Mouse (Mus musculus): Measurements from ENCODE around the gene Igfbp6. TPM values are rescaled to one million over a fixed set of nuclear protein-coding genes. Genes with fewer than 3 reads are reported as not detected.

Igfbp6 gene
- polyA plus RNA-seq (2014; fragmentation: Nextera tagmentation; extraction: Ambion mirVana) = 24.0 and 27.1 TPM in 2 replicates

- peak within 1 kb of the TSS; percentile 31; the same call in 1 of the 2 replicates for H3K9ac ChIP-seq (ENCODE audit: low read depth, low read length)
- H3K4me3 ChIP-seq (ENCODE audit: low read length) = peak within 1 kb of the TSS; percentile 26
- 0 out of 2 replicates have a peak, but pooled peaks cover 5% of the 10 kb centered on the region for H3K4me1 ChIP-seq (ENCODE audit: control insufficient read depth, insufficient read depth, low read length)
- peaks cover 13% of the 10 kb centered on the region for H3K27me3 ChIP-seq (ENCODE audit: control insufficient read depth, insufficient read depth, low read length)
- H3K36me3 ChIP-seq (ENCODE audit: control insufficient read depth, insufficient read depth, low read length) = no peaks in the 10 kb centered on the region
- H3K4me2 ChIP-seq (replicated peaks; ENCODE audit: low read depth, low read length) = peak within 1 kb of the TSS; percentile 41
- H3K9me3 ChIP-seq (ENCODE audit: control insufficient read depth, low read length) = no peaks in the 10 kb centered on the region
- WGBS = 4% methylated on average over 22 of the region's 22 CpGs
- peak within 1 kb of the TSS; percentile 37; the same call in 1 of the 2 replicates for H3K27ac ChIP-seq (ENCODE audit: low read depth, low read length)
- peak; percentile 57 for ATAC-seq (ENCODE audit: low FRiP score, low TSS enrichment)
Observed at GRCm38 (mm10) chr15:102144274-102144711, at the start of gene Igfbp6. Igfbp6 (plus strand) TSS chr15:102144362.

DNA sequence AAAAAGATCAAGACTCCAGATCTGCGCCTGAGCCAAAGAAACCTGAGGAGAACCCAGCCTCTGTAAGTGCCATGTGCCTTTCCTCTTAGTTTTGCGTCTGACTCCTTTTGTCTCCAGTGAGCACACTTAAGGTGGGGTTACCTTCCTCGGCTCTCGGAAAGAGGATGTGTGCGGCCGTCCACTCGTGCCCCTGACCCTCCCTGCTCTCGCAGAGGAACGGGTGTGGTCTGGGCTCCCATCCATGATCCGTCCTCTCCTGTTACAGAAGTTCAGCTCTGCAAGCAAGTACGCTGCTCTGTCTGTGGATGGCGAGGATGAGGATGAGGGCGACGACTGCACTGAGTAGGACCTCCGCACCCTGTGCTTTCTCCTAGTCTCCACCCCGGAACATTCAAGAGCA, 49.2 kb upstream of the Igfbp6 start:
- Histone ChIP-seq H3K27ac (ENCODE audit: low read depth, low read length) (no peak overlapping the region), H3K9me3 (ENCODE audit: control insufficient read depth, low read length) (no peaks in the 10 kb centered on the region), H3K4me1 (ENCODE audit: control insufficient read depth, insufficient read depth, low read length) (peaks cover 15% of the 10 kb centered on the region), H3K36me3 (ENCODE audit: control insufficient read depth, insufficient read depth, low read length) (peaks cover 79% of the 10 kb centered on the region), H3K9ac (ENCODE audit: low read depth, low read length) (no peak overlapping the region), H3K27me3 (ENCODE audit: control insufficient read depth, insufficient read depth, low read length) (no peaks in the 10 kb centered on the region), H3K4me2 (replicated peaks; ENCODE audit: low read depth, low read length) (no peak overlapping the region), H3K4me3 (ENCODE audit: low read length) (no peak overlapping the region)
- 81% methylated on average over 16 of the region's 16 CpGs for WGBS
- ATAC-seq (ENCODE audit: low FRiP score, low TSS enrichment) = no peak

- 80% methylated on average over 8 of the region's 8 CpGs for WGBS
- H3K4me3 ChIP-seq (ENCODE audit: low read length) = no peak overlapping the region
- H3K36me3 ChIP-seq (ENCODE audit: control insufficient read depth, insufficient read depth, low read length) = peaks cover 55% of the 10 kb centered on the region
- H3K27ac ChIP-seq (ENCODE audit: low read depth, low read length) = no peak overlapping the region
- 0 out of 2 replicates have a peak overlapping the region, but pooled peaks have one; percentile 7 for H3K9ac ChIP-seq (ENCODE audit: low read depth, low read length)
- peaks cover 33% of the 10 kb centered on the region for H3K4me1 ChIP-seq (ENCODE audit: control insufficient read depth, insufficient read depth, low read length)
- H3K4me2 ChIP-seq (replicated peaks; ENCODE audit: low read depth, low read length) = no peak overlapping the region
- no peaks in the 10 kb centered on the region for H3K9me3 ChIP-seq (ENCODE audit: control insufficient read depth, low read length)
- H3K27me3 ChIP-seq (ENCODE audit: control insufficient read depth, insufficient read depth, low read length) = no peaks in the 10 kb centered on the region
- ATAC-seq (ENCODE audit: low FRiP score, low TSS enrichment) = no peak
Observed at GRCm38 (mm10) chr15:102097147-102097915, 46.8 kb upstream of the Igfbp6 start.

GRCm38 (mm10) chr15:102097991-102098555, 46.1 kb upstream of the Igfbp6 start:
- Histone ChIP-seq H3K9me3 (ENCODE audit: control insufficient read depth, low read length) (no peaks in the 10 kb centered on the region), H3K36me3 (ENCODE audit: control insufficient read depth, insufficient read depth, low read length) (peaks cover 48% of the 10 kb centered on the region), H3K27me3 (ENCODE audit: control insufficient read depth, insufficient read depth, low read length) (no peaks in the 10 kb centered on the region), H3K4me3 (ENCODE audit: low read length) (no peak overlapping the region), H3K9ac (ENCODE audit: low read depth, low read length) (no peak overlapping the region), H3K4me2 (replicated peaks; ENCODE audit: low read depth, low read length) (no peak overlapping the region), H3K27ac (ENCODE audit: low read depth, low read length) (no peak overlapping the region), H3K4me1 (ENCODE audit: control insufficient read depth, insufficient read depth, low read length) (peaks cover 39% of the 10 kb centered on the region)
- 35% methylated on average over 5 of the region's 5 CpGs for WGBS
- no peak for ATAC-seq (ENCODE audit: low FRiP score, low TSS enrichment)

DNA sequence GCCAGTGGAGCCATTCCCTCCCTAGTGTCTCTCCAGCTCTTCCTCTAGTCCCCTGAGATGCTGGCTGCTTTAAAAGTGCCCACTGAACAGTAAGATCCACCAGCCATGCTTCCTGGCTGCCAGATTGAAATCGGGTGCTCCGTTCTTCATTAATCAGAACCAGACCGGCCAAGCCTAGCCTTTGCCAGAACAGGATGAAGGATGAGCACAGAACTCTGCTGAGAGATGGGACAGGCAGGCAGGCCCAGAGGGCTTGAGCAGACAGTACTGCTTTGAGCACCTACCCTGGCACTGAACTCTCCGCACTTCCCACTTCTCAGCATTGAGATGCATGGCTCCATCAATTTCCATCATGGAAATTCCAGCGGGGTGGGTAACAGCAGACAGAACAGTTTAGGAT, 44.9 kb upstream of the Igfbp6 start:
- no peak for ATAC-seq (ENCODE audit: low FRiP score, low TSS enrichment)
- Histone ChIP-seq H3K27me3 (ENCODE audit: control insufficient read depth, insufficient read depth, low read length) (no peaks in the 10 kb centered on the region), H3K4me2 (replicated peaks; ENCODE audit: low read depth, low read length) (peak overlapping the region; percentile 83), H3K9me3 (ENCODE audit: control insufficient read depth, low read length) (no peaks in the 10 kb centered on the region), H3K27ac (ENCODE audit: low read depth, low read length) (peak overlapping the region; percentile 98; the same call in 1 of the 2 replicates), H3K4me3 (ENCODE audit: low read length) (peak overlapping the region; percentile 53; the same call in 1 of the 2 replicates), H3K36me3 (ENCODE audit: control insufficient read depth, insufficient read depth, low read length) (peaks cover 36% of the 10 kb centered on the region), H3K4me1 (ENCODE audit: control insufficient read depth, insufficient read depth, low read length) (peaks cover 51% of the 10 kb centered on the region), H3K9ac (ENCODE audit: low read depth, low read length) (peak overlapping the region; percentile 77; the same call in 1 of the 2 replicates)
- 49% methylated on average over 5 of the region's 5 CpGs for WGBS

DNA sequence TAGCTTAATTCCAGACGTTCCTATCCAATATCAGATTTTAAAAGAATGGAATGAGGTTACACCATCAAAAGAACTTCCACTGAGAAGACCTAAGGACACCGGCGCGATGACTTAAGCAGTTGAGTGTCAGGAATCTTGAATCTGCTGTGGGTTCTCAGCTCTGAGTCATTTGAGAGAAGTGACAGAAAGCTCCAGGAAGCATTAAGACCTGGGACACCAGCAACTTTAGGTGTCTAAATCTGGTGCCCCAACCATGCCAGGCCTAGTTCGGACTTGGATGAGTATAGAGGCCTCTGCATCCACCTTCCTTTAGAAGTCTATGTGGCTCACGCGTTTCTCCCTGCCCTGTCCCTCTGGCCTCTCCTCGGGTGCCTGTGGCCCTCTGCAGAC, 44.4 kb upstream of the Igfbp6 start:
- WGBS = 20% methylated on average over 8 of the region's 8 CpGs
- H3K4me1 ChIP-seq (ENCODE audit: control insufficient read depth, insufficient read depth, low read length) = peaks cover 55% of the 10 kb centered on the region
- H3K27me3 ChIP-seq (ENCODE audit: control insufficient read depth, insufficient read depth, low read length) = no peaks in the 10 kb centered on the region
- H3K27ac ChIP-seq (ENCODE audit: low read depth, low read length) = peak overlapping the region; percentile 98
- ATAC-seq (ENCODE audit: low FRiP score, low TSS enrichment) = no peak
- no peaks in the 10 kb centered on the region for H3K9me3 ChIP-seq (ENCODE audit: control insufficient read depth, low read length)
- peak overlapping the region; percentile 83 for H3K4me2 ChIP-seq (replicated peaks; ENCODE audit: low read depth, low read length)
- peak overlapping the region; percentile 77 for H3K9ac ChIP-seq (ENCODE audit: low read depth, low read length)
- H3K36me3 ChIP-seq (ENCODE audit: control insufficient read depth, insufficient read depth, low read length) = peaks cover 31% of the 10 kb centered on the region
- H3K4me3 ChIP-seq (ENCODE audit: low read length) = peak overlapping the region; percentile 53

DNA sequence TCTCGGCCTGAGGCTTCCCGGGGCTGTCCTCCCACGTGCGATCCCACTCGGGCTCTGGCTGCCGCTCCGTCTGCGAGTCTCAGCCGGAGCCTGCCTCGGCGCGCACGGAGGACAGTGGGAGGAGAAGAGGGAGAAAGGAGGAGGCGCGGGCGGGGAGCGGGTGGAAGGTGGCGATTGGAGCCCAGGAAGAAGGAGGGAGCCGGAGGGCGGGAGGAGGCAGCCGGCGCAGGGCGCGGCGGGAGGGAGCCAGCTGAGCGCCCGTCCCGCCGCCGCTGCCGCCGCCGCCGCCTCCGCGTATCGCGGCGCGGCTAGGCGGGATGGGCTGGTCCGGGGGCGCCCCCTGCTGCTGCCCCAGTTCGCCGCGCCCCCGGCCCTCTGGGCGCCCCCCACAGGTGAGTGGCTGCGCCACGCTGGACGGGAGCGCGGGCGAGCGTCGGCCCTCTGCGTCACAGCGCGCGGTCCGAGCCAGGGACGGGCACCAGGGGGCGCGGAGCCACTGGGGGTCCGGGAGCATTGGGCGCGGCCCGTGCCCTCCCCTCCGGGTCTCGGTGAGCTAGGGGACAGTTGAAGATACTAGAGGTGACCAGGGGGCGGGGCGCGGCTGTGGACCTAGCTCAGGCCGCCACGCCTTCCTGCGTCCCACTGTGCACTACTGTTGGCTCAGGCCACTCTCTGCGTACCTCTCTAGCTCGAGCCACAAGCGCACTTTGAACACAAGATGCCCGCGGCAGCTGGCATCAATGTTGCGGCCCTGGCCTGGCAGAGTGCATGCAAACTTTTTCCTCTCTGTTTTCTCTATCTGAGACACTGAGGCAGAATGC, 43.8 kb upstream of the Igfbp6 start, which contains the start of gene Tns2:
Gene Tns2, plus strand, starts transcription at position 253 of the 821 bp plus-strand sequence.
- Histone ChIP-seq H3K27me3 (ENCODE audit: control insufficient read depth, insufficient read depth, low read length) (no peaks in the 10 kb centered on the region), H3K9ac (ENCODE audit: low read depth, low read length) (peak within 1 kb of the TSS; percentile 77), H3K4me1 (ENCODE audit: control insufficient read depth, insufficient read depth, low read length) (peaks cover 58% of the 10 kb centered on the region), H3K4me2 (replicated peaks; ENCODE audit: low read depth, low read length) (peak within 1 kb of the TSS; percentile 83), H3K4me3 (ENCODE audit: low read length) (peak within 1 kb of the TSS; percentile 53), H3K36me3 (ENCODE audit: control insufficient read depth, insufficient read depth, low read length) (peaks cover 27% of the 10 kb centered on the region), H3K9me3 (ENCODE audit: control insufficient read depth, low read length) (no peaks in the 10 kb centered on the region), H3K27ac (ENCODE audit: low read depth, low read length) (peak within 1 kb of the TSS; percentile 98)
- under 1% methylated on average over 34 of the region's 82 CpGs for WGBS
- peak; percentile 43 for ATAC-seq (ENCODE audit: low FRiP score, low TSS enrichment)

DNA sequence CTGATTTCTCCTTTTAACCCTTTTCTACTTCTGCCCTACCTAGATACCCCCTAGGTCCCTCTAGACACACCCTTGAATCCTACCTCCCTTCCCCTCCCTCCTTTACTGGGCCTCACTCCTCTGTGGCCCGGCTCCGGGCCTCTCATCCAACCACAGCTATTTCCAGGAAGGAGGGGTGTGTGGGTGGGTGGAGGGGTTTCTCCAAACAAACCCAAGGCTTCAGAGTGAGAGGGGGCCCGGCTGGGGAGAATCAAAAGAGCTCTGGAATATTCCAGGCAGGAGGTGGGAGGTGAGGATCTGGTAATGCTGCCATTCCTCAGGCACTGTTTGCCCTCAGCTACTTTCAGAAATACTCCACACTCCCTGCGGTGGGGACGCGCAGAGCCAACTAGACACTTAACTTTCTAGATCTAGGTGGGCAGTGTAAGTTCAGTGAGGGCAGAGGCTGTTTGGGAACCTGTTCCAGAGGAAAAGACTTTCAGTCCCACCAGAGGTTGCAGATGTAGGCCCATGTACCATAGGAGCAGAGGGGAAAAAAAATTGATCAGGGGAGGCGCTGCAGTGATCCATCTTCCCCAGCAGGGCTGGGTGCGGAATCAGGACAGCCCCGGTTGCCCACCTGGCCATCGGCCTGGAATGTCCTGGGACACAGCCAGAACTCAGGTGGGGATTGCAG, 43.0 kb upstream of the Igfbp6 start:
- WGBS = 16% methylated on average over 10 of the region's 10 CpGs

More for the DNA sequence above, 43.0 kb upstream of the Igfbp6 start:
- Histone ChIP-seq H3K36me3 (ENCODE audit: control insufficient read depth, insufficient read depth, low read length) (peaks cover 23% of the 10 kb centered on the region), H3K9ac (ENCODE audit: low read depth, low read length) (peak overlapping the region; percentile 77; the same call in 1 of the 2 replicates), H3K27me3 (ENCODE audit: control insufficient read depth, insufficient read depth, low read length) (no peaks in the 10 kb centered on the region), H3K9me3 (ENCODE audit: control insufficient read depth, low read length) (no peaks in the 10 kb centered on the region), H3K27ac (ENCODE audit: low read depth, low read length) (peak overlapping the region; percentile 98), H3K4me2 (replicated peaks; ENCODE audit: low read depth, low read length) (peak overlapping the region; percentile 83), H3K4me3 (ENCODE audit: low read length) (peak overlapping the region; percentile 53), H3K4me1 (ENCODE audit: control insufficient read depth, insufficient read depth, low read length) (peaks cover 66% of the 10 kb centered on the region)
- peak; percentile 26 for ATAC-seq (ENCODE audit: low FRiP score, low TSS enrichment)

All from kidney, embryonic 14.5 days (tissue).